Mouse (Mus musculus): ENCODE results near the gene Fkbp15.

DNA sequence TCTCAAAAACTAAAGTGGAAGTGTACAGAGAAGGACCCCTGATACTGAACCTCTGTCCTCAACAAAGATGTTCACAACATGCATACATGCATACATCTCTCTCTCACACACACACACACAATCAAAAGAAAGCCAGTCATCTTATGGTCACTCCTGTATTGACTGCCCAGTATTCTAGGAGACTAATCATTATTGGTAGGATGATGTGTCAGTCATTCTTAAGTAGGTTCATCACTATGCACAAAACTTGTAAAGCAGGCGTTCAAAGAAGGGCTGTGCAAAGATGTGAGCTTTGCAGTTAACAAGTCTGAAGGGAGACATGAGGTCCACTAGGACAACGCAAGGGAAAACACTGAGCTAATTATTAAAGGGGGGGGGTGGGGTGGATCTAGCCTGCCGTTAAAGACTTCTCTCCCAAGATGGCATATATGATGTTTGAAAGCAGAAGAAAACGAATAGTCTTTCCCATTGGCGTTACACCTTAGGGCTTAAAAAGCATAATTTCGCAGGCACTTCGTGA, 1.0 kb downstream of the Fkbp15 start:
- TF ChIP-seq EP300 (IDR thresholded peaks at IDR 0.05) (no peak), CTCF (IDR thresholded peaks at IDR 0.05) (no peak)

All from lung, postnatal 0 days (tissue).